Mouse (Mus musculus) heart, adult 8-10 months (tissue): Measurements from ENCODE around the gene Spata13. TPM values are rescaled to one million over a fixed set of nuclear protein-coding genes. Genes with fewer than 3 reads are reported as not detected.
A peak's percentile ranks its signal among the peaks of the same experiment; 100 is the strongest.

Experiments
- DNase-seq: peaks from one replicate; pipeline ENCODE4 v3.0.0; 2022; ENCODE audit warnings: low spot score
- total RNA-seq, 4 experiments: library from RNA; stranded (reverse); gene quantifications; 2 replicates each; pipeline ENCODE4 v1.2.4; 2022

Gene Spata13
- total RNA-seq = 10 to 100 TPM; 11.3 to 15.0 (median 13.6) TPM

- peak; percentile 83 for DNase-seq
These were observed at the start of gene Spata13 for GRCm38 (mm10) chr14:60633961-60634864. Gene Spata13 (plus strand): TSS chr14:60634001.

GRCm38 (mm10) chr14:60586687-60587453 is 46.9 kb upstream of the Spata13 start:
- peak; percentile 41 for DNase-seq

- DNase-seq = no peak
These were observed 44.8 kb upstream of the Spata13 start for GRCm38 (mm10) chr14:60589001-60589400.

GRCm38 (mm10) chr14:60592339-60592738 is 41.5 kb upstream of the Spata13 start:
- DNase-seq = no peak

GRCm38 (mm10) chr14:60592822-60593221 is 41.0 kb upstream of the Spata13 start:
- peak; percentile 52 for DNase-seq

GRCm38 (mm10) chr14:60597571-60597970 is 36.2 kb upstream of the Spata13 start:
- DNase-seq = no peak

- DNase-seq = peak; percentile 33
These were observed 34.8 kb upstream of the Spata13 start for GRCm38 (mm10) chr14:60599044-60599443.

- no peak for DNase-seq
These were observed 28.2 kb upstream of the Spata13 start for GRCm38 (mm10) chr14:60605564-60605963.

GRCm38 (mm10) chr14:60606194-60606593 is 27.6 kb upstream of the Spata13 start:
- no peak for DNase-seq

- no peak for DNase-seq
These were observed 26.1 kb upstream of the Spata13 start for GRCm38 (mm10) chr14:60607743-60608142.

- no peak for DNase-seq
These were observed 24.6 kb upstream of the Spata13 start for GRCm38 (mm10) chr14:60609160-60609559.

- DNase-seq = no peak
These were observed 21.1 kb upstream of the Spata13 start for GRCm38 (mm10) chr14:60612671-60613070.

GRCm38 (mm10) chr14:60621076-60621475 is 12.7 kb upstream of the Spata13 start:
- no peak for DNase-seq

- DNase-seq = no peak
These were observed 8.3 kb upstream of the Spata13 start for GRCm38 (mm10) chr14:60625486-60625885.

- no peak for DNase-seq
These were observed 3.8 kb upstream of the Spata13 start for GRCm38 (mm10) chr14:60629887-60630460.

GRCm38 (mm10) chr14:60630981-60631380 is 2.8 kb upstream of the Spata13 start:
- no peak for DNase-seq

GRCm38 (mm10) chr14:60634877-60635771 is 1.3 kb downstream of the Spata13 start:
- DNase-seq = peak; percentile 36

GRCm38 (mm10) chr14:60635911-60636607 is 2.3 kb downstream of the Spata13 start:
- no peak for DNase-seq

GRCm38 (mm10) chr14:60636608-60636980 is 2.8 kb downstream of the Spata13 start:
- no peak for DNase-seq

- DNase-seq = no peak
These were observed 3.2 kb downstream of the Spata13 start for GRCm38 (mm10) chr14:60636996-60637395.

GRCm38 (mm10) chr14:60638159-60638558 is 4.4 kb downstream of the Spata13 start:
- DNase-seq = no peak
